Mouse (Mus musculus): ENCODE results near the gene Olfr92.

- TF ChIP-seq EP300 (IDR thresholded peaks at IDR 0.05; ENCODE audit: low read depth) (no peak), CTCF (IDR thresholded peaks at IDR 0.05; ENCODE audit: low read depth) (no peak)
Measured at GRCm38 (mm10) chr17:37161394-37161793, 41.5 kb upstream of the Olfr92 start, which contains the start of gene Olfr93.

All from heart, postnatal 0 days (tissue).